Mouse (Mus musculus) CD8-positive naive resting alpha-beta T cell, adult 57 days (primary cell): ENCODE results near the gene Itih3. TPM values are rescaled to one million over a fixed set of nuclear protein-coding genes. Genes with fewer than 3 reads are reported as not detected.

ENCODE experiments used
- total RNA-seq: library from RNA; stranded (reverse); gene quantifications from one replicate; pipeline ENCODE4 v1.2.4, GENCODE M21; 2023

The Itih3 gene
- total RNA-seq, result not detected

GRCm38 (mm10) chr14:30923375-30924105, at the start of gene Itih3:
Gene Itih3 (minus strand): TSS chr14:30923760.

GRCm38 (mm10) chr14:30951154-30951825, 27.7 kb upstream of the Itih3 start, which contains the start of gene Nek4:
Gene Nek4 (plus strand): TSS chr14:30951377.

GRCm38 (mm10) chr14:30943038-30943437, 19.5 kb upstream of the Itih3 start, which contains the start of gene Itih1:
Gene Itih1 (minus strand): TSS chr14:30943289.

GRCm38 (mm10) chr14:30886204-30886603, 37.4 kb downstream of the Itih3 start, which contains the start of gene Itih4:
Gene Itih4 (plus strand): TSS chr14:30886476.

GRCm38 (mm10) chr14:30878958-30879571, 44.5 kb downstream of the Itih3 start, which contains the start of gene Mustn1:
Gene Mustn1 (plus strand): TSS chr14:30879200.

Other genes with a start within 250 kb of the Itih3 start
- gene Sfmbt1, start 208.9 kb downstream of the Itih3 start, total RNA-seq, result 13.0 TPM
- 14.2 TPM for gene Tmem110, start 98.2 kb downstream of the Itih3 start, total RNA-seq
- gene Mustn1, start 44.6 kb downstream of the Itih3 start, total RNA-seq, result 1.3 TPM
- not detected for gene Itih4, start 37.3 kb downstream of the Itih3 start, total RNA-seq
- not detected for gene Itih1, start 19.5 kb upstream of the Itih3 start, total RNA-seq
- 3.5 TPM for gene Nek4, start 27.6 kb upstream of the Itih3 start, total RNA-seq
- gene Glt8d1, start 77.6 kb upstream of the Itih3 start, total RNA-seq, result 9.5 TPM
- 80.2 TPM for gene Spcs1, start 77.9 kb upstream of the Itih3 start, total RNA-seq
- 70.3 TPM for gene Pbrm1, start 95.4 kb upstream of the Itih3 start, total RNA-seq
- gene Gnl3, start 95.4 kb upstream of the Itih3 start, total RNA-seq, result 261 TPM
- 48.7 TPM for gene Smim4, start 205.2 kb upstream of the Itih3 start, total RNA-seq
- gene Nt5dc2, start 207.3 kb upstream of the Itih3 start, total RNA-seq, result 1.9 TPM
- gene Stab1, start 244.9 kb upstream of the Itih3 start, total RNA-seq, result 1.0 TPM